Mouse (Mus musculus) left cerebral cortex, postnatal 4 days (tissue): Measurements from ENCODE around the gene Gm5114. TPM values are rescaled to one million over a fixed set of nuclear protein-coding genes. Genes with fewer than 3 reads are reported as not detected.
A peak's percentile ranks its signal among the peaks of the same experiment; 100 is the strongest.
"Not testable (repeated sequence)": the region's sequence is repeated elsewhere in the genome, so short reads cannot be mapped to it uniquely, and the experiment has no call there.

ENCODE experiments used
- DNase-seq: peaks from one replicate; pipeline ENCODE4 v3.0.0-alpha.2; 2022
- intact Hi-C: fragments of 180-260 bp; cut with DNase I; formaldehyde crosslinking; loops from one replicate; pipeline ENCODE4 v1.15.1; 2025
- microRNA-seq: library from miRNA; unstranded; fragments of <30 nt; microRNA quantifications from one replicate; pipeline ENCODE4 v1.2.0, GENCODE M21; 2022
- total RNA-seq, 2 experiments: library from RNA; stranded (reverse); gene quantifications; 2 replicates each; pipeline ENCODE4 v1.2.3; 2021

The Gm5114 gene
- total RNA-seq, result not detected

GRCm38 (mm10) chr7:39413060-39413459 lies at the start of gene Gm5114:
Gene Gm5114, minus strand, starts transcription at chr7:39413160.
- DNase-seq, intact Hi-C loops: not testable (repeated sequence)

GRCm38 (mm10) chr7:39455806-39456205 lies 42.8 kb upstream of the Gm5114 start:
- intact Hi-C loops, result no loop called here
- no peak for DNase-seq

- intact Hi-C loops, result no loop called here
These were observed 36.5 kb upstream of the Gm5114 start for GRCm38 (mm10) chr7:39449260-39450021.

GRCm38 (mm10) chr7:39448626-39449242 lies 35.8 kb upstream of the Gm5114 start:
- DNase-seq, result no peak
- intact Hi-C loops, result no loop called here

More at GRCm38 (mm10) chr7:39449260-39450021, 36.5 kb upstream of the Gm5114 start:
- peak; percentile 79 for DNase-seq

GRCm38 (mm10) chr7:39441237-39441636 lies 28.3 kb upstream of the Gm5114 start:
- DNase-seq, result no peak
- intact Hi-C loops, result no loop called here

GRCm38 (mm10) chr7:39440362-39440761 lies 27.4 kb upstream of the Gm5114 start:
- intact Hi-C loops, result no loop called here
- DNase-seq, result no peak

Small RNAs within 50 kb of the gene (microRNA-seq; reads per million reads assigned to microRNA genes)
- not detected for gene Gm27437

Other genes with a start within 250 kb of the Gm5114 start
- gene Zfp619, start 104.6 kb upstream of the Gm5114 start, total RNA-seq, result 1 to 10 TPM; 5.6 to 6.1 TPM